Mouse (Mus musculus) forebrain, embryonic 14.5 days (tissue): ENCODE results near the gene Nfkbia. TPM values are rescaled to one million over a fixed set of nuclear protein-coding genes. Genes with fewer than 3 reads are reported as not detected.
A peak's percentile ranks its signal among the peaks of the same experiment; 100 is the strongest.

Source experiments
- ATAC-seq: fragments of 200-750 bp; cut with Nextera tagmentation; 2 replicates; pipeline ENCODE4 v1.8.0; 2017; ENCODE audit warnings: mild to moderate bottlenecking, moderate library complexity
- DNase-seq: peaks from one replicate; pipeline ENCODE4 v3.0.0-alpha.2; 2015; ENCODE audit warnings: low spot score
- H3K27ac ChIP-seq: fragments of 300-500 bp; sonication (generic); 2 replicates; pipeline ENCODE4 v1.5.1; 2014; ENCODE audit warnings: low read depth, mild to moderate bottlenecking, control low read depth, low read length, moderate library complexity
- H3K27me3 ChIP-seq: fragments of 300-500 bp; sonication (generic); replicated peaks from 2 replicates; pipeline ENCODE4 v1.6.1; 2014; ENCODE audit warnings: low read length, control low read depth, mixed read lengths; ENCODE audit not compliant: control insufficient read depth, insufficient read depth
- H3K36me3 ChIP-seq: fragments of 300-500 bp; sonication (generic); 2 replicates; pipeline ENCODE4 v1.6.1; 2014; ENCODE audit warnings: low read length, control low read depth; ENCODE audit not compliant: control insufficient read depth, insufficient read depth
- H3K4me1 ChIP-seq: fragments of 300-500 bp; sonication (generic); 2 replicates; pipeline ENCODE4 v1.6.1; 2014; ENCODE audit warnings: antibody characterized with exemption, low read length, control low read depth; ENCODE audit not compliant: control insufficient read depth, insufficient read depth
- H3K4me2 ChIP-seq: fragments of 300-500 bp; sonication (generic); 2 replicates; pipeline ENCODE4 v1.6.1; 2014; ENCODE audit warnings: mild to moderate bottlenecking, control low read depth, low read length
- H3K4me3 ChIP-seq: fragments of 300-500 bp; sonication (generic); 2 replicates; pipeline ENCODE4 v1.5.1; 2014; ENCODE audit warnings: low read depth, low read length, control low read depth
- H3K9ac ChIP-seq: fragments of 300-500 bp; sonication (generic); 2 replicates; pipeline ENCODE4 v1.6.1; 2014; ENCODE audit warnings: mild to moderate bottlenecking, low read length, control low read depth, moderate library complexity
- H3K9me3 ChIP-seq: fragments of 300-500 bp; sonication (generic); replicated peaks from 2 replicates; pipeline ENCODE4 v1.6.1; 2016; ENCODE audit warnings: low read length, control low read depth, mixed read lengths; ENCODE audit not compliant: control insufficient read depth
- WGBS: fragments of 180-500 bp; shearing (Covaris S2); extraction: QIAGEN DNeasy Blood & Tissue Kit; methylation state at CpG from one replicate; pipeline ENCODE4 v1.1.7; 2014; 5-methylcytosine and 5-hydroxymethylcytosine counted together
- polyA plus RNA-seq: library from polyadenylated mRNA; unstranded; fragments of >200 nt; fragmentation: Nextera tagmentation; extraction: Ambion mirVana; gene quantifications from 2 replicates; pipeline ENCODE4 v1.2.1, GENCODE M21; 2014

Nfkbia gene
- polyA plus RNA-seq, 1 experiment from 2014 or later, result 40.0 TPM

- Histone ChIP-seq H3K4me2 (peak overlapping the region; percentile 24), H3K4me3 (no peak overlapping the region), H3K9ac (no peak overlapping the region), H3K9me3 (no peaks in the 10 kb centered on the region), H3K4me1 (peaks cover 26% of the 10 kb centered on the region), H3K27ac (peak overlapping the region; percentile 56), H3K36me3 (no peaks in the 10 kb centered on the region), H3K27me3 (no peaks in the 10 kb centered on the region)
- 17% methylated on average over 16 of the region's 16 CpGs for WGBS
- ATAC-seq (peak; percentile 78), DNase-seq (peak; percentile 74)
Measured at GRCm38 (mm10) chr12:55463992-55464845, 28.2 kb downstream of the Nfkbia start.

GRCm38 (mm10) chr12:55463087-55463486, 29.4 kb downstream of the Nfkbia start:
- H3K4me2 ChIP-seq, result no peak overlapping the region
- no peaks in the 10 kb centered on the region for H3K36me3 ChIP-seq
- WGBS, result 72% methylated on average over 5 of the region's 5 CpGs
- H3K9ac ChIP-seq, result no peak overlapping the region
- DNase-seq (no peak), ATAC-seq (no peak)
- H3K27me3 ChIP-seq, result no peaks in the 10 kb centered on the region
- H3K27ac ChIP-seq, result no peak overlapping the region
- H3K9me3 ChIP-seq, result no peaks in the 10 kb centered on the region
- H3K4me1 ChIP-seq, result peaks cover 26% of the 10 kb centered on the region
- H3K4me3 ChIP-seq, result no peak overlapping the region

- no peak for DNase-seq
- no peaks in the 10 kb centered on the region for H3K36me3 ChIP-seq
- no peak overlapping the region for H3K27ac ChIP-seq
- ATAC-seq, result no peak
- H3K9ac ChIP-seq, result no peak overlapping the region
- H3K4me1 ChIP-seq, result peaks cover 26% of the 10 kb centered on the region
- H3K4me2 ChIP-seq, result no peak overlapping the region
- H3K27me3 ChIP-seq, result no peaks in the 10 kb centered on the region
- H3K9me3 ChIP-seq, result no peaks in the 10 kb centered on the region
- 86% methylated on average over 6 of the region's 6 CpGs for WGBS
- H3K4me3 ChIP-seq, result no peak overlapping the region
Measured at GRCm38 (mm10) chr12:55462456-55462855, 30.0 kb downstream of the Nfkbia start.

- ATAC-seq (no peak), DNase-seq (no peak)
- no peak overlapping the region for H3K4me3 ChIP-seq
- no peak overlapping the region for H3K4me2 ChIP-seq
- WGBS, result 79% methylated on average over 6 of the region's 6 CpGs
- peaks cover 25% of the 10 kb centered on the region for H3K4me1 ChIP-seq
- no peaks in the 10 kb centered on the region for H3K36me3 ChIP-seq
- H3K9me3 ChIP-seq, result no peaks in the 10 kb centered on the region
- H3K9ac ChIP-seq, result no peak overlapping the region
- H3K27ac ChIP-seq, result no peak overlapping the region
- H3K27me3 ChIP-seq, result no peaks in the 10 kb centered on the region
Measured at GRCm38 (mm10) chr12:55461767-55462166, 30.7 kb downstream of the Nfkbia start.

GRCm38 (mm10) chr12:55460900-55461299, 31.5 kb downstream of the Nfkbia start:
- Histone ChIP-seq H3K36me3 (no peaks in the 10 kb centered on the region), H3K27ac (no peak overlapping the region), H3K4me1 (peaks cover 18% of the 10 kb centered on the region), H3K4me2 (no peak overlapping the region), H3K27me3 (no peaks in the 10 kb centered on the region), H3K4me3 (no peak overlapping the region), H3K9me3 (no peaks in the 10 kb centered on the region), H3K9ac (no peak overlapping the region)
- no peak for ATAC-seq
- WGBS, result 74% methylated on average over 4 of the region's 4 CpGs
- DNase-seq, result no peak

- Histone ChIP-seq H3K4me1 (peaks cover 9% of the 10 kb centered on the region), H3K4me3 (no peak overlapping the region), H3K4me2 (no peak overlapping the region), H3K27ac (no peak overlapping the region), H3K9me3 (no peaks in the 10 kb centered on the region), H3K27me3 (no peaks in the 10 kb centered on the region), H3K9ac (no peak overlapping the region), H3K36me3 (no peaks in the 10 kb centered on the region)
- 86% methylated on average over 8 of the region's 8 CpGs for WGBS
- no peak for DNase-seq
- ATAC-seq, result no peak
Measured at GRCm38 (mm10) chr12:55459739-55460138, 32.7 kb downstream of the Nfkbia start.

- Histone ChIP-seq H3K4me3 (no peak overlapping the region), H3K27ac (no peak overlapping the region), H3K36me3 (no peaks in the 10 kb centered on the region), H3K9me3 (no peaks in the 10 kb centered on the region), H3K9ac (no peak overlapping the region), H3K4me1 (no peaks in the 10 kb centered on the region), H3K27me3 (no peaks in the 10 kb centered on the region), H3K4me2 (no peak overlapping the region)
- WGBS, result 93% methylated on average over 5 of the region's 5 CpGs
- DNase-seq (no peak), ATAC-seq (no peak)
Measured at GRCm38 (mm10) chr12:55456893-55457292, 35.6 kb downstream of the Nfkbia start.

GRCm38 (mm10) chr12:55456136-55456535, 36.3 kb downstream of the Nfkbia start:
- Histone ChIP-seq H3K4me2 (no peak overlapping the region), H3K4me3 (no peak overlapping the region), H3K27ac (no peak overlapping the region), H3K9me3 (no peaks in the 10 kb centered on the region), H3K27me3 (no peaks in the 10 kb centered on the region), H3K4me1 (no peaks in the 10 kb centered on the region), H3K9ac (no peak overlapping the region), H3K36me3 (no peaks in the 10 kb centered on the region)
- WGBS, result 38% methylated on average over 3 of the region's 3 CpGs
- ATAC-seq, result no peak
- DNase-seq, result no peak

- no peak overlapping the region for H3K4me2 ChIP-seq
- no peaks in the 10 kb centered on the region for H3K27me3 ChIP-seq
- peak; percentile 33 for DNase-seq
- no peak for ATAC-seq
- H3K4me3 ChIP-seq, result no peak overlapping the region
- H3K36me3 ChIP-seq, result no peaks in the 10 kb centered on the region
- H3K4me1 ChIP-seq, result no peaks in the 10 kb centered on the region
- H3K9ac ChIP-seq, result no peak overlapping the region
- H3K9me3 ChIP-seq, result no peaks in the 10 kb centered on the region
- 66% methylated on average over 9 of the region's 10 CpGs for WGBS
- no peak overlapping the region for H3K27ac ChIP-seq
Measured at GRCm38 (mm10) chr12:55455206-55455605, 37.2 kb downstream of the Nfkbia start.
